Mouse (Mus musculus) liver, postnatal 0 days (tissue): ENCODE measurements around the gene Arhgef6. TPM values are rescaled to one million over a fixed set of nuclear protein-coding genes. Genes with fewer than 3 reads are reported as not detected.
A peak's percentile ranks its signal among the peaks of the same experiment; 100 is the strongest.

Experiments used
- ATAC-seq: fragments of 200-750 bp; cut with Nextera tagmentation; 2 replicates; pipeline ENCODE4 v1.8.0; 2017; ENCODE audit warnings: mild to moderate bottlenecking, moderate library complexity
- DNase-seq: peaks from one replicate; pipeline ENCODE4 v3.0.0-alpha.2; 2016
- H3K27ac ChIP-seq: fragments of 300-500 bp; sonication (generic); 2 replicates; pipeline ENCODE4 v1.5.1; 2014; ENCODE audit warnings: antibody characterized with exemption, moderate library complexity, mild to moderate bottlenecking, low read depth
- H3K27me3 ChIP-seq: fragments of 300-500 bp; sonication (generic); 2 replicates; pipeline ENCODE4 v1.6.1; 2014; ENCODE audit warnings: low read length, control low read depth, mixed read lengths; ENCODE audit not compliant: insufficient read depth
- H3K36me3 ChIP-seq: fragments of 300-500 bp; sonication (generic); replicated peaks from 2 replicates; pipeline ENCODE4 v1.6.1; 2014; ENCODE audit warnings: mild to moderate bottlenecking, control low read depth, low read length, moderate library complexity, mixed read lengths; ENCODE audit not compliant: insufficient read depth
- H3K4me1 ChIP-seq: fragments of 300-500 bp; sonication (generic); 2 replicates; pipeline ENCODE4 v1.6.1; 2014; ENCODE audit warnings: antibody characterized with exemption, mild to moderate bottlenecking, control low read depth; ENCODE audit not compliant: insufficient read depth
- H3K4me2 ChIP-seq: fragments of 300-500 bp; sonication (generic); 2 replicates; pipeline ENCODE4 v1.6.1; 2014; ENCODE audit warnings: low read depth, mild to moderate bottlenecking, low read length, moderate library complexity, mixed read lengths
- H3K4me3 ChIP-seq: fragments of 300-500 bp; sonication (generic); 2 replicates; pipeline ENCODE4 v1.5.1; 2014; ENCODE audit warnings: low read depth, low read length
- H3K9ac ChIP-seq: fragments of 300-500 bp; sonication (generic); replicated peaks from 2 replicates; pipeline ENCODE4 v1.6.1; 2014; ENCODE audit warnings: mild to moderate bottlenecking, moderate library complexity
- H3K9me3 ChIP-seq: fragments of 300-500 bp; sonication (generic); 2 replicates; pipeline ENCODE4 v1.6.1; 2016; ENCODE audit warnings: mild to moderate bottlenecking, control low read depth, low read length, mixed read lengths
- CTCF ChIP-seq: sonication (generic); IDR thresholded peaks from 2 replicates; pipeline ENCODE4 v1.5.1; 2016; ENCODE audit warnings: antibody characterized with exemption, low read depth
- EP300 ChIP-seq: IDR thresholded peaks from 2 replicates; pipeline ENCODE4 v1.6.1; 2016; ENCODE audit warnings: antibody characterized with exemption, low read depth, mild to moderate bottlenecking
- WGBS: fragments of 180-500 bp; shearing (Covaris S2); extraction: QIAGEN DNeasy Blood & Tissue Kit; methylation state at CpG from one replicate; pipeline ENCODE4 v1.1.7; 2014; ENCODE audit not compliant: insufficient replicate concordance; 5-methylcytosine and 5-hydroxymethylcytosine counted together
- polyA plus RNA-seq: library from polyadenylated mRNA; unstranded; fragments of >200 nt; fragmentation: Nextera tagmentation; extraction: Ambion mirVana; gene quantifications from 2 replicates; pipeline ENCODE4 v1.2.1, GENCODE M21; 2015

The Arhgef6 gene
- polyA plus RNA-seq, 1 experiment from 2014 or later, result 5.9 TPM

- ATAC-seq (no peak), DNase-seq (no peak)
- Histone ChIP-seq H3K9me3 (no peaks in the 10 kb centered on the region), H3K36me3 (no peaks in the 10 kb centered on the region), H3K4me1 (no peaks in the 10 kb centered on the region), H3K9ac (no peak overlapping the region), H3K4me3 (no peak overlapping the region), H3K27me3 (no peaks in the 10 kb centered on the region), H3K4me2 (no peak overlapping the region), H3K27ac (no peak overlapping the region)
- 65% methylated on average over 2 of the region's 2 CpGs for WGBS
- TF ChIP-seq EP300 (no peak), CTCF (no peak)
Observed at GRCm38 (mm10) chrX:57309993-57310392, 28.5 kb downstream of the Arhgef6 start.

GRCm38 (mm10) chrX:57306747-57307146 is 31.8 kb downstream of the Arhgef6 start:
- no peak overlapping the region for H3K9ac ChIP-seq
- no peak overlapping the region for H3K4me2 ChIP-seq
- no peaks in the 10 kb centered on the region for H3K9me3 ChIP-seq
- no peak for DNase-seq
- no peak for ATAC-seq
- H3K36me3 ChIP-seq, result no peaks in the 10 kb centered on the region
- 40% methylated on average over 6 of the region's 6 CpGs for WGBS
- H3K27me3 ChIP-seq, result no peaks in the 10 kb centered on the region
- H3K4me3 ChIP-seq, result no peak overlapping the region
- TF ChIP-seq EP300, result no peak
- no peak for TF ChIP-seq CTCF
- H3K4me1 ChIP-seq, result no peaks in the 10 kb centered on the region
- 0 out of 2 replicates have a peak overlapping the region, but pooled peaks have one; percentile 34 for H3K27ac ChIP-seq

GRCm38 (mm10) chrX:57304784-57305287 is 33.7 kb downstream of the Arhgef6 start:
- no peak overlapping the region for H3K4me3 ChIP-seq
- ATAC-seq (no peak), DNase-seq (peak; percentile 21)
- peak overlapping the region; percentile 12; the same call in 1 of the 2 replicates for H3K27ac ChIP-seq
- 52% methylated on average over 3 of the region's 3 CpGs for WGBS
- no peaks in the 10 kb centered on the region for H3K9me3 ChIP-seq
- H3K4me2 ChIP-seq, result no peak overlapping the region; the same call in 1 of the 2 replicates
- no peak overlapping the region for H3K9ac ChIP-seq
- H3K36me3 ChIP-seq, result no peaks in the 10 kb centered on the region
- no peaks in the 10 kb centered on the region for H3K27me3 ChIP-seq
- TF ChIP-seq EP300 (no peak), CTCF (no peak)
- H3K4me1 ChIP-seq, result no peaks in the 10 kb centered on the region

- H3K4me1 ChIP-seq, result no peaks in the 10 kb centered on the region
- no peak overlapping the region for H3K4me3 ChIP-seq
- no peak for ATAC-seq
- no peak for DNase-seq
- TF ChIP-seq EP300, result no peak
- 65% methylated on average over 8 of the region's 8 CpGs for WGBS
- no peak overlapping the region for H3K27ac ChIP-seq
- no peak overlapping the region for H3K4me2 ChIP-seq
- H3K36me3 ChIP-seq, result no peaks in the 10 kb centered on the region
- no peak overlapping the region for H3K9ac ChIP-seq
- no peaks in the 10 kb centered on the region for H3K9me3 ChIP-seq
- no peaks in the 10 kb centered on the region for H3K27me3 ChIP-seq
Observed at GRCm38 (mm10) chrX:57303188-57303878, 35.2 kb downstream of the Arhgef6 start.

- Histone ChIP-seq H3K9ac (no peak overlapping the region), H3K4me3 (no peak overlapping the region), H3K9me3 (no peaks in the 10 kb centered on the region), H3K27me3 (no peaks in the 10 kb centered on the region), H3K4me2 (no peak overlapping the region), H3K27ac (no peak overlapping the region), H3K4me1 (no peaks in the 10 kb centered on the region), H3K36me3 (no peaks in the 10 kb centered on the region)
- WGBS, result 39% methylated on average over 7 of the region's 7 CpGs
- DNase-seq (no peak), ATAC-seq (no peak)
- TF ChIP-seq EP300 (no peak), CTCF (no peak)
Observed at GRCm38 (mm10) chrX:57298946-57299345, 39.6 kb downstream of the Arhgef6 start.

GRCm38 (mm10) chrX:57288458-57288857 is 50.1 kb downstream of the Arhgef6 start:
- no peaks in the 10 kb centered on the region for H3K27me3 ChIP-seq
- H3K36me3 ChIP-seq, result no peaks in the 10 kb centered on the region
- no peaks in the 10 kb centered on the region for H3K4me1 ChIP-seq
- TF ChIP-seq CTCF, result no peak
- TF ChIP-seq EP300, result no peak
- no peak overlapping the region for H3K4me2 ChIP-seq
- H3K9me3 ChIP-seq, result no peaks in the 10 kb centered on the region
- 69% methylated on average over 3 of the region's 3 CpGs for WGBS
- H3K27ac ChIP-seq, result no peak overlapping the region
- no peak overlapping the region for H3K9ac ChIP-seq
- DNase-seq (no peak), ATAC-seq (no peak)
- H3K4me3 ChIP-seq, result no peak overlapping the region
